Mouse (Mus musculus) mesoderm, embryonic 11.5 days (tissue): ENCODE measurements around the gene Cldn2.

Source experiments
- DNase-seq: peaks from one replicate; pipeline ENCODE4 v3.0.0-alpha.2; 2012; ENCODE audit warnings: low read depth, low spot score

Gene Cldn2

GRCm38 (mm10) chrX:139808085-139808484 is 7.5 kb downstream of the Cldn2 start:
- no peak for DNase-seq

- DNase-seq, result no peak
Observed at GRCm38 (mm10) chrX:139808501-139808900, 7.9 kb downstream of the Cldn2 start.

GRCm38 (mm10) chrX:139812636-139813298 is 12.1 kb downstream of the Cldn2 start:
- DNase-seq, result no peak

GRCm38 (mm10) chrX:139813299-139814002 is 12.8 kb downstream of the Cldn2 start:
- no peak for DNase-seq

- DNase-seq, result no peak
Observed at GRCm38 (mm10) chrX:139814018-139814635, 13.5 kb downstream of the Cldn2 start.

GRCm38 (mm10) chrX:139815201-139815600 is 14.6 kb downstream of the Cldn2 start:
- no peak for DNase-seq

GRCm38 (mm10) chrX:139825402-139825801 is 24.8 kb downstream of the Cldn2 start:
- no peak for DNase-seq

- no peak for DNase-seq
Observed at GRCm38 (mm10) chrX:139826926-139827325, 26.3 kb downstream of the Cldn2 start.

- DNase-seq, result no peak
Observed at GRCm38 (mm10) chrX:139828363-139829092, 27.9 kb downstream of the Cldn2 start.

GRCm38 (mm10) chrX:139832464-139832863 is 31.8 kb downstream of the Cldn2 start:
- peak; percentile 63 for DNase-seq

GRCm38 (mm10) chrX:139839057-139839456 is 38.4 kb downstream of the Cldn2 start:
- DNase-seq, result peak; percentile 0

- no peak for DNase-seq
Observed at GRCm38 (mm10) chrX:139841091-139841490, 40.5 kb downstream of the Cldn2 start.

GRCm38 (mm10) chrX:139854795-139855194 is 54.2 kb downstream of the Cldn2 start:
- no peak for DNase-seq

GRCm38 (mm10) chrX:139859402-139859801 is 58.8 kb downstream of the Cldn2 start:
- no peak for DNase-seq
